Mouse (Mus musculus): ENCODE measurements around the gene Nr1i3. TPM values are rescaled to one million over a fixed set of nuclear protein-coding genes. Genes with fewer than 3 reads are reported as not detected.

Nr1i3 gene
- polyA plus RNA-seq, 1 experiment = not detected

DNA sequence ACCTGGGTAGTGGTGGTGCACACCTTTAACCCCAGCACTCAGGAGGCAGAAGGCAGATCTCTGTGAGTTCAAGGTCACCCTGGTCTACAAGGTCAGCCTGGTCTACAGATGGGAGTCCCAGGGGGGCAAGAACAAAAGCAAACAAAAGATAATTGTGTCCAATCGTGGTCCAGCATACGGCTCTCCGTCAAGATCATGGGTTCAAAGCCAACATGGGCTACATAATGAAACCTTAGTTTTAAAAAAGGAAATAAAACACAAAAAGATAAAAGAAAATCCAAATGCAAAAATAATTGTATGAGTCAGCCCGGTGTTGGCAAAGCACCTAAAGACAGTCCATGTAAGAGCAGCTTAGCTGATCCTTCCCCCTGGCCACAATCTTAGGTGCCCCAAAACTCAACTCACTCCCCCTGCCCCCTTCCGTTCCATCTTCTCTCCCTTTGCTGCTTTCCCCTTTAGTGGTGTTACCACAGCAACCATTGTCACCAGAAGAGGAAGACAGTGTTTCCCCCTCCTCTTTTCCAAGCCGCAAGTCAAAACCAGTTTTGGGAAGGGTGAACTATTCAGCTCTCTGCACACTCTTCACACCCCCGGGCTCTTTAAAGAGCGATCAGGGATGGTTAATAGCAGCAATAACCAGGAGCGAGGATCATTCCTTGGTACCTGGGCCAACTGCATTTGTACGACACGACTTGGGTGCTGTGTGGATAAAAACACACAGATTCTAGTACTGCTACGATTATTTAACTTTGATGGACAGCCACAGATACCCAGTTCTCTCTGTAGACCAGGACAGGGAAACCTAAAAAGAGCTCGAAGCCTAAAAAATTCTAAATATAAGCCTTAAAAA, 25.7 kb upstream of the Nr1i3 start:
- Histone ChIP-seq H3K27ac (ENCODE audit: insufficient read depth, low read length) (no peak overlapping the region; the same call in 1 of the 2 replicates), H3K4me3 (ENCODE audit: low read depth, low read length) (no peak overlapping the region), H3K9me3 (replicated peaks; ENCODE audit: control insufficient read depth, insufficient read depth, low read length, poor library complexity, severe bottlenecking) (no peaks in the 10 kb centered on the region), H3K36me3 (ENCODE audit: control insufficient read depth, insufficient read depth, low read length, poor library complexity, severe bottlenecking) (no peaks in the 10 kb centered on the region), H3K9ac (ENCODE audit: low read depth, poor library complexity, severe bottlenecking) (no peak overlapping the region), H3K4me1 (ENCODE audit: control insufficient read depth, insufficient read depth, low read length) (peaks cover 5% of the 10 kb centered on the region), H3K27me3 (ENCODE audit: control insufficient read depth, insufficient read depth, low read length, poor library complexity, severe bottlenecking) (no peaks in the 10 kb centered on the region)
- TF ChIP-seq CTCF (IDR thresholded peaks at IDR 0.05; ENCODE audit: low read depth, low read length) (no peak), EP300 (IDR thresholded peaks at IDR 0.05; ENCODE audit: insufficient read depth, low read depth, low read length) (peak; percentile 65), POLR2A (IDR thresholded peaks at IDR 0.05; ENCODE audit: insufficient read depth, low read length) (no peak)

GRCm38 (mm10) chr1:171189046-171189445, 24.7 kb upstream of the Nr1i3 start:
- 0 out of 2 replicates have a peak overlapping the region, but pooled peaks have one; percentile 2 for H3K9ac ChIP-seq (ENCODE audit: low read depth, poor library complexity, severe bottlenecking)
- H3K9me3 ChIP-seq (replicated peaks; ENCODE audit: control insufficient read depth, insufficient read depth, low read length, poor library complexity, severe bottlenecking) = no peaks in the 10 kb centered on the region
- TF ChIP-seq POLR2A (IDR thresholded peaks at IDR 0.05; ENCODE audit: insufficient read depth, low read length) = no peak
- no peak for TF ChIP-seq EP300 (IDR thresholded peaks at IDR 0.05; ENCODE audit: insufficient read depth, low read depth, low read length)
- no peak for TF ChIP-seq CTCF (IDR thresholded peaks at IDR 0.05; ENCODE audit: low read depth, low read length)
- H3K4me1 ChIP-seq (ENCODE audit: control insufficient read depth, insufficient read depth, low read length) = peaks cover 5% of the 10 kb centered on the region
- H3K4me3 ChIP-seq (ENCODE audit: low read depth, low read length) = no peak overlapping the region
- H3K36me3 ChIP-seq (ENCODE audit: control insufficient read depth, insufficient read depth, low read length, poor library complexity, severe bottlenecking) = no peaks in the 10 kb centered on the region
- no peaks in the 10 kb centered on the region; the same call in 1 of the 2 replicates for H3K27me3 ChIP-seq (ENCODE audit: control insufficient read depth, insufficient read depth, low read length, poor library complexity, severe bottlenecking)
- H3K27ac ChIP-seq (ENCODE audit: insufficient read depth, low read length) = no peak overlapping the region

- Histone ChIP-seq H3K27ac (ENCODE audit: insufficient read depth, low read length) (peak overlapping the region; percentile 14), H3K4me1 (ENCODE audit: control insufficient read depth, insufficient read depth, low read length) (peaks cover 5% of the 10 kb centered on the region), H3K9me3 (replicated peaks; ENCODE audit: control insufficient read depth, insufficient read depth, low read length, poor library complexity, severe bottlenecking) (no peaks in the 10 kb centered on the region), H3K27me3 (ENCODE audit: control insufficient read depth, insufficient read depth, low read length, poor library complexity, severe bottlenecking) (no peaks in the 10 kb centered on the region; the same call in 1 of the 2 replicates), H3K36me3 (ENCODE audit: control insufficient read depth, insufficient read depth, low read length, poor library complexity, severe bottlenecking) (no peaks in the 10 kb centered on the region), H3K4me3 (ENCODE audit: low read depth, low read length) (0 out of 2 replicates have a peak overlapping the region, but pooled peaks have one; percentile 15), H3K9ac (ENCODE audit: low read depth, poor library complexity, severe bottlenecking) (peak overlapping the region; percentile 16; the same call in 1 of the 2 replicates)
- no peak for TF ChIP-seq POLR2A (IDR thresholded peaks at IDR 0.05; ENCODE audit: insufficient read depth, low read length)
- no peak for TF ChIP-seq CTCF (IDR thresholded peaks at IDR 0.05; ENCODE audit: low read depth, low read length)
- TF ChIP-seq EP300 (IDR thresholded peaks at IDR 0.05; ENCODE audit: insufficient read depth, low read depth, low read length) = no peak
Observed at GRCm38 (mm10) chr1:171189476-171190114, 24.2 kb upstream of the Nr1i3 start.

DNA sequence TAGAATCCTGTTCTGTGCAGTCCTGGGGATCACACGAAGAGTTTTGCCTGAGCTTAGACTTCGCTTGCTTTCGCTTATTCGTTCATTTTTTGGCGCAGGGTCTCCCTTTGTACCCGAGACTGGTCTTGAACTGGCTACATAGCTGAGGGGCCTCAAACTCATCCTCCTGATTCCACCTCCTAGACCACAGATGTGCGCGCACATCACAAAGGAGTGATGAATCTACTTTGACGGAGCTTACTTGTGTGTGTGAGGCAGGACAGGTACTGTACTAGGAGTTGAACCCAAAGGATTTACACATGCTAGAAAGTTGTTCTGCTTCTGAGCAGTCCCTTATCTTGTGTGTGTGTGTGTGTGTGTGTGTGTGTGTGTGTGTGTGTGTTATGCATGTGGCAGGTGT, 22.9 kb upstream of the Nr1i3 start:
- Histone ChIP-seq H3K27ac (ENCODE audit: insufficient read depth, low read length) (no peak overlapping the region), H3K9me3 (replicated peaks; ENCODE audit: control insufficient read depth, insufficient read depth, low read length, poor library complexity, severe bottlenecking) (no peaks in the 10 kb centered on the region), H3K36me3 (ENCODE audit: control insufficient read depth, insufficient read depth, low read length, poor library complexity, severe bottlenecking) (no peaks in the 10 kb centered on the region), H3K9ac (ENCODE audit: low read depth, poor library complexity, severe bottlenecking) (no peak overlapping the region), H3K4me1 (ENCODE audit: control insufficient read depth, insufficient read depth, low read length) (peaks cover 5% of the 10 kb centered on the region), H3K27me3 (ENCODE audit: control insufficient read depth, insufficient read depth, low read length, poor library complexity, severe bottlenecking) (no peaks in the 10 kb centered on the region; the same call in 1 of the 2 replicates), H3K4me3 (ENCODE audit: low read depth, low read length) (no peak overlapping the region)
- TF ChIP-seq EP300 (IDR thresholded peaks at IDR 0.05; ENCODE audit: insufficient read depth, low read depth, low read length) = no peak
- no peak for TF ChIP-seq POLR2A (IDR thresholded peaks at IDR 0.05; ENCODE audit: insufficient read depth, low read length)
- no peak for TF ChIP-seq CTCF (IDR thresholded peaks at IDR 0.05; ENCODE audit: low read depth, low read length)

GRCm38 (mm10) chr1:171192283-171192682, 21.5 kb upstream of the Nr1i3 start:
- Histone ChIP-seq H3K27me3 (ENCODE audit: control insufficient read depth, insufficient read depth, low read length, poor library complexity, severe bottlenecking) (no peaks in the 10 kb centered on the region; the same call in 1 of the 2 replicates), H3K4me3 (ENCODE audit: low read depth, low read length) (no peak overlapping the region), H3K9ac (ENCODE audit: low read depth, poor library complexity, severe bottlenecking) (no peak overlapping the region), H3K27ac (ENCODE audit: insufficient read depth, low read length) (no peak overlapping the region), H3K36me3 (ENCODE audit: control insufficient read depth, insufficient read depth, low read length, poor library complexity, severe bottlenecking) (no peaks in the 10 kb centered on the region), H3K4me1 (ENCODE audit: control insufficient read depth, insufficient read depth, low read length) (peaks cover 5% of the 10 kb centered on the region), H3K9me3 (replicated peaks; ENCODE audit: control insufficient read depth, insufficient read depth, low read length, poor library complexity, severe bottlenecking) (no peaks in the 10 kb centered on the region)
- TF ChIP-seq CTCF (IDR thresholded peaks at IDR 0.05; ENCODE audit: low read depth, low read length) (no peak), EP300 (IDR thresholded peaks at IDR 0.05; ENCODE audit: insufficient read depth, low read depth, low read length) (no peak), POLR2A (IDR thresholded peaks at IDR 0.05; ENCODE audit: insufficient read depth, low read length) (no peak)
